Mouse (Mus musculus): Measurements from ENCODE around the gene Zswim4. TPM values are rescaled to one million over a fixed set of nuclear protein-coding genes. Genes with fewer than 3 reads are reported as not detected.

Zswim4 gene
- 5.1 TPM for polyA plus RNA-seq (2014; fragmentation: Illumina TruSeq; extraction: RNeasy Lipid Tissue Mini Kit (QIAGEN cat#74804); ENCODE audit: low read depth, low replicate concordance)

GRCm38 (mm10) chr8:84236998-84237473 is at the start of gene Zswim4:
Gene Zswim4 (minus strand): TSS chr8:84237055.

DNA sequence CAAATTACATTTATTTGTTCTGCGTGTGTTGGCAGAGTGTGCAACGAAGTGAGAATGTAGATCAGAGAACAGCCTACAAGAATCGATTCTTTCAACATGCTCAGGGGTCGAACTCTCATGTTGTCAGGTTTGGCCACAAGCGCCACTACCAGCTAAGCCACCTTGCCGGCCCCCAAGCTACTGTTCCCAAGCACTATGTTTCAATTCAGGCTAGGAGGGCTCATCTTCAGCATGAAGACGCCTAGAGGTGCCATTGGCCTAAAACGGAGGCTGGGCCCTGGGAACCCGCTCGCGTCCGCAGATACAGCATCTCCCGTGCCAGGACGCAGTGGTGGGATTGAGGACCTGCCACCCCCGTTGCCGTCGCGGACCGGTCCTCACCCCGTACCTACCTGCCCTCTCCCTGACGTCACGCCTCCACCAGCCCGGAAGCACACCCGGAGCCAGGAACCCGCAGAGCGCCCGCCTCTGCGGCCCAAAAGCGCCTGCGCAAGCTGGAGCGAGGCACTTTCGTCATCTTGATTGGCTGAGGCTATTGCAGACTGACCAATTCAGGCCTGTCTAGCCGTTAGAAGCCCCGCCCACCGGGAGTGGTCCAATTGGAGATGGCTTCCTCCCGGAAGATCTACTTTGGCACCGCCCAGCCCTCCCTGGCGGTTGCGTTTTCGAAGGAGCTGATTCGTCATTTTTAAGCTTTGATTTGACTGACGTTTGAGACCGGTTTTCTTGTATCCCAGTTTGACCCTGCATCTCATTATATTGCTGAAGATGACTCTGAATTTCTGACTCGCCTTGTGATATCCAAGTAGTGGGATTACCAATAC is 33.3 kb upstream of the Zswim4 start, which contains the start of gene Ccdc130:
Gene Ccdc130 (minus strand): TSS at position 431 of the 824 bp plus-strand sequence.

GRCm38 (mm10) chr8:84256822-84257610 is 20.2 kb upstream of the Zswim4 start, which contains the start of gene Mri1:
Gene Mri1 (minus strand): TSS chr8:84257326.

GRCm38 (mm10) chr8:84249257-84250170 is 12.7 kb upstream of the Zswim4 start, which contains the start of gene D8Ertd738e:
Gene D8Ertd738e (minus strand): TSS chr8:84249719.

DNA sequence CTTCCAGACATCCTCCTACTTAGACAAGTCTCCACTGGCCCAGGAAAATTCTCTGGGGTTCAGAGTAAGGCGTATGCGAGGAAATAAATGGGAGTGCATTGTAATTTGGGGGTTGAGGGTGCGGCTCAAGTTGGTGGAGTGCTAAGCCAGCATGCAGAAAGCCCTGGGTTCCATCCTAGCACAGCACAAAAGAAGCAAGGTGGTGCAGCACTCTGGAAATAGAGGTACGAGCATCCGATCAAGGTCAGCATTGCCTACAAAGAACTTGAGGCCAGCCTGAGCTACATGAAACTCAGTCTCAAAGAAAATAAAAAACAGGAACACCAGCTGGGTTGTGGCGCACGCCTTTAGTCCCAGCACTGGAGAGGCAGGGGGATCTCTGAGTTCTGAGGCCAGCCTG is 51.7 kb downstream of the Zswim4 start, which contains the start of gene Nanos3:
Gene Nanos3 (minus strand): TSS at position 101 of the 400 bp plus-strand sequence.

Other genes starting within 250 kb of the Zswim4 start
- gene Samd1, start 239.4 kb downstream of the Zswim4 start, polyA plus RNA-seq (2014; fragmentation: Illumina TruSeq; extraction: RNeasy Lipid Tissue Mini Kit (QIAGEN cat#74804); ENCODE audit: low read depth, low replicate concordance): 24.6 TPM
- gene 1700067K01Rik, start 235.6 kb downstream of the Zswim4 start, polyA plus RNA-seq (2014; fragmentation: Illumina TruSeq; extraction: RNeasy Lipid Tissue Mini Kit (QIAGEN cat#74804); ENCODE audit: low read depth, low replicate concordance): 1.3 TPM
- 0.62 TPM for gene 2210011C24Rik, start 224.9 kb downstream of the Zswim4 start, polyA plus RNA-seq (2014; fragmentation: Illumina TruSeq; extraction: RNeasy Lipid Tissue Mini Kit (QIAGEN cat#74804); ENCODE audit: low read depth, low replicate concordance)
- gene Palm3, start 215.6 kb downstream of the Zswim4 start, polyA plus RNA-seq (2014; fragmentation: Illumina TruSeq; extraction: RNeasy Lipid Tissue Mini Kit (QIAGEN cat#74804); ENCODE audit: low read depth, low replicate concordance): 1.3 TPM
- gene Il27ra, start 194.5 kb downstream of the Zswim4 start, polyA plus RNA-seq (2014; fragmentation: Illumina TruSeq; extraction: RNeasy Lipid Tissue Mini Kit (QIAGEN cat#74804); ENCODE audit: low read depth, low replicate concordance): 1.6 TPM
- gene Rln3, start 192.1 kb downstream of the Zswim4 start, polyA plus RNA-seq (2014; fragmentation: Illumina TruSeq; extraction: RNeasy Lipid Tissue Mini Kit (QIAGEN cat#74804); ENCODE audit: low read depth, low replicate concordance): not detected
- 2.3 TPM for gene Gm10643, start 171.9 kb downstream of the Zswim4 start, polyA plus RNA-seq (2014; fragmentation: Illumina TruSeq; extraction: RNeasy Lipid Tissue Mini Kit (QIAGEN cat#74804); ENCODE audit: low read depth, low replicate concordance)
- 11.2 TPM for gene Rfx1, start 170.2 kb downstream of the Zswim4 start, polyA plus RNA-seq (2014; fragmentation: Illumina TruSeq; extraction: RNeasy Lipid Tissue Mini Kit (QIAGEN cat#74804); ENCODE audit: low read depth, low replicate concordance)
- gene Dcaf15, start 132.3 kb downstream of the Zswim4 start, polyA plus RNA-seq (2014; fragmentation: Illumina TruSeq; extraction: RNeasy Lipid Tissue Mini Kit (QIAGEN cat#74804); ENCODE audit: low read depth, low replicate concordance): 14.2 TPM
- gene Podnl1, start 111.1 kb downstream of the Zswim4 start, polyA plus RNA-seq (2014; fragmentation: Illumina TruSeq; extraction: RNeasy Lipid Tissue Mini Kit (QIAGEN cat#74804); ENCODE audit: low read depth, low replicate concordance): 0.40 TPM
- gene Cc2d1a, start 89.1 kb downstream of the Zswim4 start, polyA plus RNA-seq (2014; fragmentation: Illumina TruSeq; extraction: RNeasy Lipid Tissue Mini Kit (QIAGEN cat#74804); ENCODE audit: low read depth, low replicate concordance): 21.9 TPM
- 2.8 TPM for gene 4930432K21Rik, start 89.0 kb downstream of the Zswim4 start, polyA plus RNA-seq (2014; fragmentation: Illumina TruSeq; extraction: RNeasy Lipid Tissue Mini Kit (QIAGEN cat#74804); ENCODE audit: low read depth, low replicate concordance)
- gene Nanos3, start 51.8 kb downstream of the Zswim4 start, polyA plus RNA-seq (2014; fragmentation: Illumina TruSeq; extraction: RNeasy Lipid Tissue Mini Kit (QIAGEN cat#74804); ENCODE audit: low read depth, low replicate concordance): not detected
- gene D8Ertd738e, start 12.7 kb upstream of the Zswim4 start, polyA plus RNA-seq (2014; fragmentation: Illumina TruSeq; extraction: RNeasy Lipid Tissue Mini Kit (QIAGEN cat#74804); ENCODE audit: low read depth, low replicate concordance): 193 TPM
- 18.5 TPM for gene Mri1, start 20.3 kb upstream of the Zswim4 start, polyA plus RNA-seq (2014; fragmentation: Illumina TruSeq; extraction: RNeasy Lipid Tissue Mini Kit (QIAGEN cat#74804); ENCODE audit: low read depth, low replicate concordance)
- 15.2 TPM for gene Ccdc130, start 33.3 kb upstream of the Zswim4 start, polyA plus RNA-seq (2014; fragmentation: Illumina TruSeq; extraction: RNeasy Lipid Tissue Mini Kit (QIAGEN cat#74804); ENCODE audit: low read depth, low replicate concordance)
- gene Cacna1a, start 151.4 kb upstream of the Zswim4 start, polyA plus RNA-seq (2014; fragmentation: Illumina TruSeq; extraction: RNeasy Lipid Tissue Mini Kit (QIAGEN cat#74804); ENCODE audit: low read depth, low replicate concordance): 7.9 TPM